Mouse (Mus musculus): ENCODE data around the gene Ralgds. TPM values are rescaled to one million over a fixed set of nuclear protein-coding genes. Genes with fewer than 3 reads are reported as not detected.
"Not testable (repeated sequence)": the region's sequence is repeated elsewhere in the genome, so short reads cannot be mapped to it uniquely, and the experiment has no call there.

Gene Ralgds
- polyA plus RNA-seq, 1 experiment, result 92.7 TPM

GRCm38 (mm10) chr2:28502987-28503386, 9.9 kb upstream of the Ralgds start:
- DNase-seq (ENCODE audit: extremely low spot score in 1 of 2, low spot score in 1 of 2), result no peak

- no peak for DNase-seq (ENCODE audit: extremely low spot score in 1 of 2, low spot score in 1 of 2)
These were observed 8.2 kb upstream of the Ralgds start for GRCm38 (mm10) chr2:28504676-28505075.

- DNase-seq (ENCODE audit: extremely low spot score in 1 of 2, low spot score in 1 of 2), result no peak
These were observed 7.1 kb upstream of the Ralgds start, which contains the start of gene Gm10134 for GRCm38 (mm10) chr2:28505795-28506194. Gene Gm10134 (plus strand): TSS chr2:28506095.

GRCm38 (mm10) chr2:28506291-28506690, 6.6 kb upstream of the Ralgds start:
- no peak for DNase-seq (ENCODE audit: extremely low spot score in 1 of 2, low spot score in 1 of 2)

- not testable (repeated sequence) for DNase-seq (ENCODE audit: extremely low spot score in 1 of 2, low spot score in 1 of 2)
These were observed 1.3 kb upstream of the Ralgds start for GRCm38 (mm10) chr2:28511600-28511999.

GRCm38 (mm10) chr2:28513431-28514370, 776 bp downstream of the Ralgds start:
- DNase-seq (ENCODE audit: extremely low spot score in 1 of 2, low spot score in 1 of 2), result no peak

GRCm38 (mm10) chr2:28514489-28514888, 1.6 kb downstream of the Ralgds start:
- peak; percentile 69 to 95 for DNase-seq (ENCODE audit: extremely low spot score in 1 of 2, low spot score in 1 of 2)

- peak in 1 of 2 experiments; percentile 78 for DNase-seq (ENCODE audit: extremely low spot score in 1 of 2, low spot score in 1 of 2)
These were observed 4.4 kb downstream of the Ralgds start for GRCm38 (mm10) chr2:28517206-28517909.

- DNase-seq (ENCODE audit: extremely low spot score in 1 of 2, low spot score in 1 of 2), result peak; percentile 81 to 84
These were observed 5.3 kb downstream of the Ralgds start for GRCm38 (mm10) chr2:28518231-28518630.

- DNase-seq (ENCODE audit: extremely low spot score in 1 of 2, low spot score in 1 of 2), result no peak
These were observed 7.7 kb downstream of the Ralgds start for GRCm38 (mm10) chr2:28520581-28520980.

- peak; percentile 59 to 65 for DNase-seq (ENCODE audit: extremely low spot score in 1 of 2, low spot score in 1 of 2)
These were observed 8.7 kb downstream of the Ralgds start for GRCm38 (mm10) chr2:28521571-28522151.

GRCm38 (mm10) chr2:28522166-28522565, 9.2 kb downstream of the Ralgds start:
- DNase-seq (ENCODE audit: extremely low spot score in 1 of 2, low spot score in 1 of 2), result no peak

- DNase-seq (ENCODE audit: extremely low spot score in 1 of 2, low spot score in 1 of 2), result peak; percentile 81 to 94
These were observed 10.8 kb downstream of the Ralgds start for GRCm38 (mm10) chr2:28523643-28524117.

- no peak for DNase-seq (ENCODE audit: extremely low spot score in 1 of 2, low spot score in 1 of 2)
These were observed 11.5 kb downstream of the Ralgds start for GRCm38 (mm10) chr2:28524406-28524805.

GRCm38 (mm10) chr2:28525219-28525942, 12.5 kb downstream of the Ralgds start:
- peak in 1 of 2 experiments; percentile 54 for DNase-seq (ENCODE audit: extremely low spot score in 1 of 2, low spot score in 1 of 2)

- no peak for DNase-seq (ENCODE audit: extremely low spot score in 1 of 2, low spot score in 1 of 2)
These were observed 13.3 kb downstream of the Ralgds start for GRCm38 (mm10) chr2:28525943-28526876.

- DNase-seq (ENCODE audit: extremely low spot score in 1 of 2, low spot score in 1 of 2), result no peak
These were observed 14.8 kb downstream of the Ralgds start for GRCm38 (mm10) chr2:28527436-28528353.

- DNase-seq (ENCODE audit: extremely low spot score in 1 of 2, low spot score in 1 of 2), result no peak
These were observed 15.4 kb downstream of the Ralgds start for GRCm38 (mm10) chr2:28528354-28528730.

Data from frontal cortex, adult 2 months (tissue).